Mouse (Mus musculus): ENCODE results near the gene Kansl3. TPM values are rescaled to one million over a fixed set of nuclear protein-coding genes. Genes with fewer than 3 reads are reported as not detected.

Gene Kansl3
- polyA plus RNA-seq, 1 experiment from 2014 or later = 36.4 TPM

DNA sequence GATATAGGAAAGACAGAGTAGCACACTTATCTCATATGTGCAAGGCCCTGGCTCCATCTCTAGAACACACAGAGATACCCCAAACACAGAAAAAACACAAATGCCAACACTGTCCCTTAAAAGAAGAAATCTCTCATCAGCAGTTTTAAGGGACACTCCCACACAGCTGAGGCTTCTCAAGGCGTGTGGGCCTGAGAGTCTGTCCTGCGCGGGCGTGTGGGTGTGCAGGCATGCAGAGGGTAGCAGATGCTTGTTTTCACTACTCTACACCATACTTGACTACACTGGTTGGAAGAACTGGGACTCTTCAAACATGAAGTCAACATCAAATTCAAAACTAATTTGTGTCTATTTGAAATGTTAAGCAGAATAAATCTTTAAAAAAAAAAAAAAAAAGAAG lies 16.6 kb downstream of the Kansl3 start:
- no peak overlapping the region for H3K4me3 ChIP-seq (replicated peaks)
- H3K36me3 ChIP-seq = peaks cover 75% of the 10 kb centered on the region
- no peaks in the 10 kb centered on the region for H3K9me3 ChIP-seq
- no peak overlapping the region for H3K27ac ChIP-seq
- H3K9ac ChIP-seq = no peak overlapping the region
- 84% methylated on average over 4 of the region's 4 CpGs for WGBS
- no peak for ATAC-seq (ENCODE audit: insufficient read depth, low FRiP score, low read depth)
- H3K4me1 ChIP-seq = no peaks in the 10 kb centered on the region
- H3K4me2 ChIP-seq = no peak overlapping the region
- H3K27me3 ChIP-seq (replicated peaks) = no peaks in the 10 kb centered on the region

DNA sequence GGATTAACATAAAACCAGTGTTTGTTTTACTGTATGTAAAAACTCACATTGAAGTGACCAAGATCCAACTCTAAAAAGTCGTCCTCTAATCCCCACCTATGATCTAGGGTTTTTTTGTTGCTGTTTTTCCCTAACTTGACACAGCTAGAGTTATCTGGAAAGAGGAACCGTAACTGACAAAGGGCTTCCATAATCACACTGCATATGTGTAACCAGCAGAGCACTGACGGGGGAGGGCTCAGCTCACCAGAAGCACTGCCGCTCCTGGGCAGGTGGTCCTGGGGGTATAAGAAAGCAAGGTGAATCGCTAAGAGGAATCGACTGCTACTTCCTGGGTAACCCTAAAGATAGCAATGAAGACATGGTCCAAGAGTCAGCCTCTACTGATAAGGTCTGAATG lies 26.4 kb downstream of the Kansl3 start:
- peaks cover 64% of the 10 kb centered on the region for H3K36me3 ChIP-seq
- no peak overlapping the region for H3K9ac ChIP-seq
- no peaks in the 10 kb centered on the region for H3K27me3 ChIP-seq (replicated peaks)
- H3K4me3 ChIP-seq (replicated peaks) = no peak overlapping the region
- no peak overlapping the region for H3K4me2 ChIP-seq
- ATAC-seq (ENCODE audit: insufficient read depth, low FRiP score, low read depth) = no peak
- H3K4me1 ChIP-seq = no peaks in the 10 kb centered on the region
- no peaks in the 10 kb centered on the region for H3K9me3 ChIP-seq
- 85% methylated on average over 6 of the region's 6 CpGs for WGBS
- H3K27ac ChIP-seq = no peak overlapping the region

DNA sequence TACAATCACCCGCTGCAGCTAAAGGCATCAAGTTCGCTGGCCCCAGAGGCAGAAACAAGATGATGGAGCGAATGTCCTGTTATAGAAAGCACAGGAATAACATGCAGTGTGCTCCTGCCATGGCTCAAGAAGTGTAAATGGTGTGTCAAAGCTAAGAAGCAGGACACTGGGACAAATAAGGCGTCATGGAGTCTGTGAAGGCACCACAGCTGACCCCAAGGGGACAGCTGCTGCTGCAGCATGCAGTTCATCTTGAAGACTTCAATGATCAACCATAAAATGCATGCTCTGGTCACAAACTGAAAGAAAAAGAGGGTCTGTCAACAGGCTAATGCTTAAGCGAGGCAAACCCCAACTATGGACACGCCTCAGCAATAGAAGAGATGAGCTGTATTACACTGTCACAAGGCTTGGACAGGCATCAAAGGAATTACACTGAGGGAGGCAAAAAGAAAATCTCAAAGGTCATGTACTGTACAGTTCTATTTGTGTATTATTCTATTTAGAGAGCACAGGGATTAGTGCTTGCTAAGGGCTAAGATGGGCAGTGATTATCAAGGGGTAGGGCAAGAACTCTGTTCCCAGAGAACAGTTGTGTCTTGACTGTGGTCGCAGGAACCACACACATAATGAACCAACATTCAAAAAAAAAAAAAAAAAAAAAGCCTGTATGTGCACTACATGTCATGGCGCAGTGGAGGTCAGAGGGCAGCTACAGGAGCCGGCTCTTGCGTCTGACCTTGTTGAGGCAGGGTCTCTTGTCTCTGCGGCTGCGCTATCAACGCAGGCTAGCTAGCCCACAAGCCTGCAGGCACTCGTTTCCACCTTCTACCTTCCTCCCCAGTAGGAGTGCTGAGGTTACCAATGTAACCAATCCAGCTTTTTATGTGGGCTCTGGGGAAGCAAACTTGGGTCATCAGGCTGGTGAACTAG lies 35.8 kb downstream of the Kansl3 start:
- 78% methylated on average over 14 of the region's 14 CpGs for WGBS
- no peak overlapping the region for H3K9ac ChIP-seq
- ATAC-seq (ENCODE audit: insufficient read depth, low FRiP score, low read depth) = no peak; the same call in 1 of the 2 replicates

DNA sequence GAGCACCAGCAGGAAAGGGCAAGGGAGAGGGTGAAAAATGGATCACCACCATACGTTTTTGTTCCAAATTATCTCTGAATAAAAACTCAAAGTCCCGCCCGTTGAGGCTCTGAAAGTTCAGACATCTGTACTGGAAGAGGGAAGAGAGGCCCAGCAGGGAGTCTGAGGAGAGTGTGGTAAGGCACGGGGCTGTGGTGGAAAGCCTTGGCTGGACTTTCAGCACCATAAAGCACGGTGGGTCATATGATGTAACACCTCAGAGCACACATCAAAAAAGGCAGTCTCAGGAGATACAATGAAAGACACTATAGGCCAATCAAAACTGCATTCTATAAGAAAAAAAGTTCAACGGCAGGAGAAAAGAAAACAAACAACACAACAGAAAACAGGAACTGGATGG lies 37.2 kb downstream of the Kansl3 start:
- ATAC-seq (ENCODE audit: insufficient read depth, low FRiP score, low read depth) = no peak

More for the DNA sequence above, 35.8 kb downstream of the Kansl3 start:
- no peaks in the 10 kb centered on the region for H3K9me3 ChIP-seq
- no peaks in the 10 kb centered on the region for H3K4me1 ChIP-seq
- H3K36me3 ChIP-seq = peaks cover 32% of the 10 kb centered on the region
- H3K4me3 ChIP-seq (replicated peaks) = no peak overlapping the region
- no peaks in the 10 kb centered on the region for H3K27me3 ChIP-seq (replicated peaks)
- H3K27ac ChIP-seq = no peak overlapping the region
- no peak overlapping the region for H3K4me2 ChIP-seq

DNA sequence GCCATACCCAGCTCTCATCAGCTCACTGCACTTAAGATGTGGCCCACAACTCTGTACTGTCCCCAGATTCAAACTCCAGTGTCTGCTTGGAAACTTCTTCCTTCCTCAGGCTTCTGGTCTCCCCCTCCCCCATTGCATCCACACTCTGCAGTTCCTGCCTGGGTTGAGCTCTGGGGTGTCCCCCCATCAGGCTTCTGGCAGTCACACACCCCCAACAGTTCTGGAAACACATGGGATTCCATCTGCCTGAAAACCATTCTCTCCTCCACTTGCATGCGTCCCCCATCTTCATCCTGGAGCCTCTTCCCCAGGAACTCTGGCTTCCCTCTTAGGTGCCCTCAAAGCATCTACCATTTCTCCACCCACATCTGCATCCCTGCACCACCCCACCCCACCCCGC lies 42.2 kb downstream of the Kansl3 start:
- no peak for ATAC-seq (ENCODE audit: insufficient read depth, low FRiP score, low read depth)
- H3K4me3 ChIP-seq (replicated peaks) = no peak overlapping the region
- no peaks in the 10 kb centered on the region for H3K9me3 ChIP-seq
- WGBS = 77% methylated on average over 2 of the region's 2 CpGs
- H3K4me1 ChIP-seq = no peaks in the 10 kb centered on the region
- no peak overlapping the region for H3K27ac ChIP-seq
- no peaks in the 10 kb centered on the region for H3K27me3 ChIP-seq (replicated peaks)
- no peak overlapping the region for H3K4me2 ChIP-seq
- no peaks in the 10 kb centered on the region for H3K36me3 ChIP-seq
- no peak overlapping the region for H3K9ac ChIP-seq

More for the DNA sequence above, 37.2 kb downstream of the Kansl3 start:
- no peaks in the 10 kb centered on the region for H3K9me3 ChIP-seq
- no peak overlapping the region for H3K27ac ChIP-seq
- 80% methylated on average over 6 of the region's 6 CpGs for WGBS
- H3K9ac ChIP-seq = no peak overlapping the region
- no peak overlapping the region for H3K4me2 ChIP-seq
- no peaks in the 10 kb centered on the region for H3K27me3 ChIP-seq (replicated peaks)
- H3K4me3 ChIP-seq (replicated peaks) = no peak overlapping the region
- no peaks in the 10 kb centered on the region for H3K4me1 ChIP-seq
- peaks cover 18% of the 10 kb centered on the region for H3K36me3 ChIP-seq

DNA sequence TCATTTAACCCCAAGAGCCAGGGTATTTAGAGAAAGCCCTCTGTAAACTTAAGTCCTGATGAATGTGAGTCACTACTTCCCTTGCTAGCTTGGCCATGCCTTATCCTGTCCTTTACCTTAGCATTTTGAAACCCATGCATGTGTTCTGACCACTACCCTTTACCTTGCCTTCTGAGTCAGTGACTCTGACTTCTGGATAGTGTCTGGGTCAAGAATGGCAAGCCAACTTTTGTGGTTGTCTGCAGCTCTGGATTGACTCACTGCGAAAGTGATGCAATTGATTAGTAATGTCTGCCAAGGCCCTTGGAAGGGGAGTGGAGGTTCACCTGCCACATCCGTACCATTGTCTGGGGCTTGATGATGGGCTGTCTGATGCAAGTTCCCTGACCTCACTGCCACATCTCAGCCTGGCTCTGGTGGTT lies 43.1 kb downstream of the Kansl3 start:
- no peak for ATAC-seq (ENCODE audit: insufficient read depth, low FRiP score, low read depth)
- no peaks in the 10 kb centered on the region for H3K4me1 ChIP-seq
- H3K27ac ChIP-seq = no peak overlapping the region
- 85% methylated on average over 2 of the region's 2 CpGs for whole genome bisulfite sequencing
- H3K36me3 ChIP-seq = no peaks in the 10 kb centered on the region
- no peak overlapping the region for H3K9ac ChIP-seq
- no peaks in the 10 kb centered on the region for H3K27me3 ChIP-seq (replicated peaks)
- H3K4me3 ChIP-seq (replicated peaks) = no peak overlapping the region
- H3K4me2 ChIP-seq = no peak overlapping the region
- no peaks in the 10 kb centered on the region for H3K9me3 ChIP-seq

DNA sequence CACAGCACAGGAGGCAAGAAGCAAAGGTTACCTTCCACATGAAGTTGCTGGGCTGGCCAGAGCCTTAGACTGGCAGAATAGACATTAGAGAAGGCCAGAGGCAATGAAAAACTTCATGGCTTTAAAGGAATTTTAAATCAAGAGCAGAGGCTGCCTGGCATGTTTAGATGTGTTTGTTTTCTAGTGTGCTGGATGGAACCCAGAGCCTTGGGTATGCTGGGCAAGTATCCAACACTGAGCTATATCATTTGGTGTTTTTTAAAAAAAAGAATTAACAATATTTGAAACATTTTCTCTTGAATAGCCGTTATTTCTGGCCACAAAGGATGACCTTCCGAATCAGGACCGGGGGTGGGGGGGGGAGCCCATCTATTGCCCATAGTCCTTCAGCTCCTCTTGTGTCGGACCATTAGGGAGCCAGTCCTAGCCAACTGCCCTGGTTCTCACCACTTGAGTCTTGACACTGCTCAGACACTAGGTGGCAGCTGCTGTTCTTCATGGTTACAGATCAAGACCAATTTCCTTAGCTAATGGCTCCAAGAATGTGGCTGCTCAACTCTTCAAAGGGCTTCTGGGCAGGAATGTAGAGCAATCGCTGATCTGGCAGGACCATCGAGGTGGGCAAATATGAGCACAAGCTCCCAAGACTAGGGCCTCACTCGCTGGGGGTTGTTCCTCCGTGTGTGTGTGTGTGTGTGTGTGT lies 45.1 kb downstream of the Kansl3 start:
- Histone ChIP-seq H3K4me2 (no peak overlapping the region), H3K27me3 (replicated peaks) (no peaks in the 10 kb centered on the region), H3K36me3 (no peaks in the 10 kb centered on the region), H3K9ac (no peak overlapping the region), H3K4me3 (replicated peaks) (no peak overlapping the region), H3K9me3 (no peaks in the 10 kb centered on the region), H3K4me1 (no peaks in the 10 kb centered on the region), H3K27ac (no peak overlapping the region)
- no peak; the same call in 1 of the 2 replicates for ATAC-seq (ENCODE audit: insufficient read depth, low FRiP score, low read depth)
- 35% methylated on average over 8 of the region's 8 CpGs for WGBS

DNA sequence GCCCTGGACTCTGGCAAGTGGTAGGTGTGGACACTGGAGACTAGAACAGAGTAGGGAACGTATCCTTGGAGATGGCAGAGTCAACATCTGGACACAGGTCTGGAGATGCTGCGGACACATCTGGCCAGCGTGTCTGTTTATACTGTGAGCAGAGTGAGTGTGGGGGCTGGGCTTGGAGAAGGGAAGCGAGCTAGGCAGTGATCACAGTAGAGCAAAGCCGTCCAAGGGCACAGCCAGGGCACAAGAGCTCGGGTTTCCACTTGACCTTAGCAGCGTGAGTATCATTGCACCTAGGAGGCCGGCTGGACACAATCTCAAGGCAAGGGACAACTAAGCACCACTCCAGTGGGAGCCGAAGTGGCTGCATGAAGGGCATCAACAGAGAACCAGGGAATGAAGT lies 45.9 kb downstream of the Kansl3 start:
- ATAC-seq (ENCODE audit: insufficient read depth, low FRiP score, low read depth) = no peak

DNA sequence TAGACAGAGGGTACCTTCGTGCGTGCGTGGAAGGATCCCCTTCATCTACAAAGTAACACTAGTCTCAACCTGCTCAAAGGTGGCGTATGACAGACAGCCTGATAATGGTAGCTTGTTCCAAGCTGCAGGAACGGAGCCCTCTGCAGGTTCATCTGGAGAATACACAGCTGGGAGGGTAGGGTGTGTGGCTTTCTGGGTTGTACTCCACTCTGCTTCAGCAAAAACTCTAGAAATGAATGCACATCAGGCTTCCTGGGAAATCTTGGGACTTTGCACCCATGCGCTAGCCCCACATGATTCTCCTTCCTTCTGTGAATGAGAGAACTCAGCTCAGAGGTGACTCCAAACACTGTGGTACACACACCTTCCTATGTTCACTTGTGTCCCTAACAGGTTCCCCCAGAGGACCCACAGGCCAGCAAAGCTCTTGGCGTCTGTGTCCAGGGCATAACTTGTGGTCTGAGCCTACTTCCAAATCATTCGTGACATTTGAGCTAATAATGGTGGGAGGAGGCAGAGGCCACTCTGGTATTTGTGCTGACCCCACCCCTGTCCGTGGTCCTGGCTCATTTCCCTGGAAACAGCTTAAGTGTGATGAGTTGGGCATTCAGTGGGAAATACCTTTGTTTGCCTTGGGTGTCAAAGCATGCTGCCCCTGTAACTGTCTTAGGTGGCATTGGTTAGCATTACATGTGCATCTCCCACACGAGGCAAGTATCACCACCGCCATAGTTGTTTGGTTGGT lies 47.0 kb downstream of the Kansl3 start:
- WGBS = 68% methylated on average over 11 of the region's 11 CpGs
- no peak for ATAC-seq (ENCODE audit: insufficient read depth, low FRiP score, low read depth)
- Histone ChIP-seq H3K36me3 (no peaks in the 10 kb centered on the region), H3K27me3 (replicated peaks) (no peaks in the 10 kb centered on the region), H3K4me2 (no peak overlapping the region), H3K9ac (no peak overlapping the region), H3K27ac (no peak overlapping the region), H3K4me3 (replicated peaks) (no peak overlapping the region), H3K4me1 (no peaks in the 10 kb centered on the region), H3K9me3 (no peaks in the 10 kb centered on the region)

More for the DNA sequence above, 45.9 kb downstream of the Kansl3 start:
- Histone ChIP-seq H3K27ac (no peak overlapping the region), H3K4me3 (replicated peaks) (no peak overlapping the region), H3K9ac (no peak overlapping the region), H3K4me2 (no peak overlapping the region), H3K4me1 (no peaks in the 10 kb centered on the region), H3K27me3 (replicated peaks) (no peaks in the 10 kb centered on the region), H3K36me3 (no peaks in the 10 kb centered on the region), H3K9me3 (no peaks in the 10 kb centered on the region)
- WGBS = 52% methylated on average over 9 of the region's 9 CpGs

DNA sequence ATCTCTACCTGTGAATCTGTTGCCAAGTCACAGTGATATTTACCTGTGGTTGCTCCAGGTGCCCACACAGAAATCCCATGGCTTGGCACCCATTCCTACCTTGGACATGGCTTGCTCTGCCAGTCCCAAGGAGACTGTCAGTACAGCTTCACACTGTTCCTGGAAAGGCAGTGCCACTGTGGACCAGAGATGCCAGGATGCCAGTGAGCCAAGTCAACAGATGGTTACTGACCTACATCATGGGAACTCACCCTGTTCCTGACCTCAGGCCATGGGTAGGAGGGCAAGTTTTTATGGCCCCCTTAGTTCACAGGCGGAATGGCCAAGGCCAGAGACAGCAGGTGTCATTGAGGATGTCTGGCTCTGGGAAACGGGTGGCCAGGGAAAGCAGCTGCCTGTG lies 47.8 kb downstream of the Kansl3 start:
- no peaks in the 10 kb centered on the region for H3K36me3 ChIP-seq
- H3K27me3 ChIP-seq (replicated peaks) = no peaks in the 10 kb centered on the region
- no peaks in the 10 kb centered on the region for H3K9me3 ChIP-seq
- WGBS = 68% methylated on average over 2 of the region's 2 CpGs
- H3K4me1 ChIP-seq = no peaks in the 10 kb centered on the region
- H3K4me3 ChIP-seq (replicated peaks) = no peak overlapping the region
- no peak overlapping the region for H3K4me2 ChIP-seq
- no peak for ATAC-seq (ENCODE audit: insufficient read depth, low FRiP score, low read depth)
- no peak overlapping the region for H3K27ac ChIP-seq
- H3K9ac ChIP-seq = no peak overlapping the region

DNA sequence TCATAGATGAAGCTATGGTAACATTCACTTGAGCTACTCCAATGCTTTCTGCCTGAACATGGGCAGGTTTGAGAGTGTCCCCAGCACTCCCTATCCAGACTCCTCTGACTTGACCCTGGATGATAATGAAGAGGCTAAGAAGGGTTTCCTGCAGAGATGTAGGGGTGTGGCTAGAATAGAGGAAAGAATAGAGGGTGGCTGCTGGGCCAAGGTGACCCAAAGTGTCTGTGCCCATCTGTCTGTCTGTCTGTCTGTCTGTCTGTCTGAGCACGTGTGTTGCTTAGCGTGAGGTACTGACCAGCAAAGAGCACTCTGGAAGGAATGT lies 53.2 kb downstream of the Kansl3 start:
- Histone ChIP-seq H3K27me3 (replicated peaks) (no peaks in the 10 kb centered on the region), H3K4me2 (no peak overlapping the region), H3K4me3 (replicated peaks) (no peak overlapping the region), H3K9me3 (no peaks in the 10 kb centered on the region), H3K4me1 (no peaks in the 10 kb centered on the region), H3K36me3 (no peaks in the 10 kb centered on the region), H3K27ac (no peak overlapping the region), H3K9ac (no peak overlapping the region)
- WGBS = 89% methylated on average over 2 of the region's 2 CpGs
- no peak for ATAC-seq (ENCODE audit: insufficient read depth, low FRiP score, low read depth)

Data from stomach, embryonic 15.5 days (tissue).